23 mouse cellular contexts compared by ENCODE assay signal in genomic region chr17:5484663-5485062, GRCm38 (mm10). TPM values are rescaled to one million over a fixed set of nuclear protein-coding genes. Genes with fewer than 3 reads are reported as not detected.
DNase-seq lines count a peak whose midpoint lies in the region; ATAC-seq and TF ChIP-seq lines count a peak whose summit lies in the region.
"Had no signal": no experiment of that assay in that cellular context is flagged by ENCODE, and none has a peak within 500 bp of the region (broad histone marks: within the 10 kb centered on the region; RNA-seq: fewer than 3 reads in every experiment).

No protein-coding gene starts in this region.

- TF ChIP-seq EP300 in MEL (IDR thresholded peaks at IDR 0.05; ENCODE audit: low read depth in 1 of 2, low read length in 2 of 2): peak; percentile 14 to 50; a peak in 2 of 4 replicates
- TF ChIP-seq EP300 in liver, postnatal 0 days (IDR thresholded peaks at IDR 0.05; ENCODE audit: low read depth): peak; percentile 65

- no peaks in the 10 kb centered on the region for H3K9me3 ChIP-seq in MEL (replicated peaks; ENCODE audit: insufficient read depth, low read length)
- H3K9me3 ChIP-seq in liver, postnatal 0 days (ENCODE audit: low read length): no peaks in the 10 kb centered on the region
- H3K9me3 ChIP-seq in hindbrain, embryonic 14.5 days (ENCODE audit: control insufficient read depth, low read length): no peaks in the 10 kb centered on the region
- H3K9me3 ChIP-seq: embryonic facial prominence, embryonic 10.5 days; forebrain, embryonic 13.5 days; hindbrain, embryonic 13.5 days; limb, embryonic 12.5 days; midbrain, embryonic 13.5 days; neural tube, embryonic 12.5 days had no signal

- no peak for TF ChIP-seq CTCF in MEL (IDR thresholded peaks at IDR 0.05 in 2 of 3, conservative IDR thresholded peaks at IDR 0.05 in 1 of 3; ENCODE audit: control insufficient read depth in 1 of 3, insufficient read depth in 1 of 3, low read depth in 2 of 3, low read length in 3 of 3, poor library complexity in 1 of 3, severe bottlenecking in 1 of 3)
- TF ChIP-seq CTCF in liver, postnatal 0 days (IDR thresholded peaks at IDR 0.05; ENCODE audit: low read depth): no peak

- H3K27me3 ChIP-seq in MEL (ENCODE audit: control insufficient read depth in 1 of 2, insufficient read depth in 2 of 2, low read length in 2 of 2): no peaks in the 10 kb centered on the region
- no peaks in the 10 kb centered on the region for H3K27me3 ChIP-seq in liver, postnatal 0 days (ENCODE audit: insufficient read depth, low read length)
- no peaks in the 10 kb centered on the region for H3K27me3 ChIP-seq in hindbrain, embryonic 14.5 days (ENCODE audit: control insufficient read depth, insufficient read depth, low read length)
- H3K27me3 ChIP-seq: limb, embryonic 12.5 days; midbrain, embryonic 13.5 days; neural tube, embryonic 12.5 days had no signal

- H3K27ac ChIP-seq in MEL (ENCODE audit: control insufficient read depth, low read depth, low read length): peak overlapping the region; percentile 12; the same call in 1 of the 2 replicates
- H3K27ac ChIP-seq in liver, postnatal 0 days (ENCODE audit: low read depth): peak overlapping the region; percentile 57; the same call in 1 of the 2 replicates
- no peak overlapping the region for H3K27ac ChIP-seq in hindbrain, embryonic 14.5 days
- H3K27ac ChIP-seq: embryonic facial prominence, embryonic 10.5 days; forebrain, embryonic 13.5 days; heart, adult 2 months; hindbrain, embryonic 13.5 days; limb, embryonic 12.5 days; macrophage; midbrain, embryonic 13.5 days; neural tube, embryonic 12.5 days had no signal

- no peaks in the 10 kb centered on the region for H3K79me2 ChIP-seq in MEL (ENCODE audit: control insufficient read depth, insufficient read depth, low read length, poor library complexity)

- WGBS in liver, postnatal 0 days (ENCODE audit: insufficient replicate concordance): 85% methylated on average over 1 of the region's 1 CpGs
- WGBS in hindbrain, embryonic 14.5 days: 85% methylated on average over 1 of the region's 1 CpGs

- no peak for TF ChIP-seq RAD21 in MEL (IDR thresholded peaks at IDR 0.05; ENCODE audit: low read depth, low read length)

- H3K9ac ChIP-seq in MEL (ENCODE audit: control insufficient read depth, low read depth, low read length, poor library complexity, severe bottlenecking): no peak overlapping the region
- H3K9ac ChIP-seq in liver, postnatal 0 days (replicated peaks): no peak overlapping the region
- no peak overlapping the region for H3K9ac ChIP-seq in hindbrain, embryonic 14.5 days
- H3K9ac ChIP-seq: forebrain, embryonic 13.5 days; hindbrain, embryonic 13.5 days; limb, embryonic 12.5 days; lung, embryonic 14.5 days; midbrain, embryonic 13.5 days; neural tube, embryonic 12.5 days had no signal

- TF ChIP-seq POLR2A in MEL (IDR thresholded peaks at IDR 0.05; ENCODE audit: control insufficient read depth in 1 of 2, insufficient read depth in 1 of 2, low read depth in 1 of 2, low read length in 2 of 2, poor library complexity in 1 of 2): no peak

- H3K4me3 ChIP-seq in MEL (ENCODE audit: control insufficient read depth in 1 of 2, insufficient read depth in 1 of 2, low read depth in 2 of 2, low read length in 2 of 2): no peak overlapping the region
- H3K4me3 ChIP-seq in liver, postnatal 0 days (ENCODE audit: low read depth, low read length): no peak overlapping the region
- H3K4me3 ChIP-seq in hindbrain, embryonic 14.5 days (replicated peaks; ENCODE audit: low read length): no peak overlapping the region
- H3K4me3 ChIP-seq: embryonic facial prominence, embryonic 10.5 days; forebrain, embryonic 13.5 days; heart, adult 2 months; hindbrain, embryonic 13.5 days; limb, embryonic 12.5 days; midbrain, embryonic 13.5 days; neural tube, embryonic 12.5 days had no signal

- peaks cover 0 to 16% of the 10 kb centered on the region in 2 experiments; a peak in 2 of 4 replicates for H3K36me3 ChIP-seq in MEL (ENCODE audit: control insufficient read depth in 1 of 2, insufficient read depth in 2 of 2, low read length in 2 of 2)
- no peaks in the 10 kb centered on the region for H3K36me3 ChIP-seq in liver, postnatal 0 days (replicated peaks; ENCODE audit: insufficient read depth, low read length)
- H3K36me3 ChIP-seq in hindbrain, embryonic 14.5 days (replicated peaks; ENCODE audit: control insufficient read depth, insufficient read depth): no peaks in the 10 kb centered on the region
- H3K36me3 ChIP-seq: embryonic facial prominence, embryonic 10.5 days; hindbrain, embryonic 13.5 days; limb, embryonic 12.5 days; midbrain, embryonic 13.5 days; neural tube, embryonic 12.5 days had no signal

- ATAC-seq in liver, postnatal 0 days: peak; percentile 94
- no peak for ATAC-seq in hindbrain, embryonic 14.5 days (ENCODE audit: low FRiP score)
- ATAC-seq in CD4-positive, CD25-positive, alpha-beta regulatory T cell, adult 4 months: no peak
- ATAC-seq: forebrain, embryonic 13.5 days; intestine, embryonic 16.5 days; midbrain, embryonic 13.5 days had no signal

- no peak overlapping the region for H3K4me2 ChIP-seq in liver, postnatal 0 days (ENCODE audit: low read depth, low read length)
- H3K4me2 ChIP-seq in hindbrain, embryonic 14.5 days (replicated peaks): no peak overlapping the region
- H3K4me2 ChIP-seq: forebrain, embryonic 13.5 days; hindbrain, embryonic 13.5 days; limb, embryonic 12.5 days; lung, embryonic 14.5 days; midbrain, embryonic 13.5 days; neural tube, embryonic 12.5 days had no signal

- H3K4me1 ChIP-seq in MEL (ENCODE audit: control insufficient read depth in 1 of 2, insufficient read depth in 2 of 2, low read length in 2 of 2): peaks cover 6 to 14% of the 10 kb centered on the region in 2 experiments; a peak in 3 of 4 replicates
- H3K4me1 ChIP-seq in liver, postnatal 0 days (ENCODE audit: insufficient read depth): peaks cover 16% of the 10 kb centered on the region
- no peaks in the 10 kb centered on the region for H3K4me1 ChIP-seq in hindbrain, embryonic 14.5 days (replicated peaks; ENCODE audit: control insufficient read depth, insufficient read depth, low read length)
- H3K4me1 ChIP-seq: embryonic facial prominence, embryonic 10.5 days; forebrain, embryonic 13.5 days; hindbrain, embryonic 13.5 days; limb, embryonic 12.5 days; midbrain, embryonic 13.5 days; neural tube, embryonic 12.5 days had no signal

- DNase-seq in A20 (ENCODE audit: low read depth, low spot score): peak; percentile 11
- DNase-seq in MEL (ENCODE audit: low read depth, low spot score): peak; percentile 82
- DNase-seq in liver: peak; percentile 69
- no peak for DNase-seq in liver, postnatal 0 days
- DNase-seq in kidney, postnatal 14 days: no peak
- no peak for DNase-seq in hindbrain, embryonic 14.5 days (ENCODE audit: low spot score)
- DNase-seq: adrenal gland, postnatal 36 days; cerebellum, adult 18-20 months; cerebellum, postnatal 36 days; gastrocnemius, postnatal 14 days; heart, adult 2 months; heart, postnatal 14 days; lung, embryonic 14.5 days; thymus, postnatal 14 days had no signal

TF ChIP-seq in MEL, 35 proteins besides CTCF, POLR2A, EP300 and RAD21:
- TF ChIP-seq ETS1 (IDR thresholded peaks at IDR 0.05; ENCODE audit: low read depth, low read length) (peak; percentile 29; the same call in 1 of the 2 replicates), MAZ (IDR thresholded peaks at IDR 0.05; ENCODE audit: low read depth, low read length) (no peak), MAFK (IDR thresholded peaks at IDR 0.05; ENCODE audit: borderline replicate concordance, low read depth, low read length) (no peak), RCOR1 (IDR thresholded peaks at IDR 0.05; ENCODE audit: low read depth, low read length) (0 out of 2 replicates have a peak, but pooled peaks have one; percentile 42), TCF12 (IDR thresholded peaks at IDR 0.05; ENCODE audit: low read depth, low read length) (0 out of 2 replicates have a peak, but pooled peaks have one; percentile 5), SMC3 (IDR thresholded peaks at IDR 0.05; ENCODE audit: low read depth, low read length) (no peak), GATA1 (IDR thresholded peaks at IDR 0.05; ENCODE audit: low read depth, low read length) (peak; percentile 53; the same call in 1 of the 2 replicates)
TF ChIP-seq in MEL: peak in this region for 4.

RNA-seq across cellular contexts. Expression of gene Zdhhc14, which starts 7.7 kb away (rescaled TPM):
- 3.0 and 3.4 TPM in 2 replicates for total RNA-seq in MEL (2012; rRNA removed)
- polyA plus RNA-seq in MEL (2012; ENCODE audit: insufficient read depth in 1 of 2, insufficient read length in 2 of 2, low read depth in 1 of 2, low replicate concordance in 2 of 2, missing spikeins in 1 of 2): 1 to 10 TPM in 1 of 2 experiments, not detected in 1; 4.9 TPM
- polyA plus RNA-seq in liver, postnatal 0 days (2015; fragmentation: Nextera tagmentation; extraction: Ambion mirVana): 2.4 and 2.7 TPM in 2 replicates
- polyA plus RNA-seq in hindbrain, embryonic 14.5 days (2014; fragmentation: Nextera tagmentation; extraction: Ambion mirVana): 12.3 and 15.0 TPM in 2 replicates
- polyA plus RNA-seq in CD4-positive, CD25-positive, alpha-beta regulatory T cell, adult 4 months (2017; shearing (Covaris generic)): under 1 TPM in 1 of 2 experiments, not detected in 1; 0.19 TPM

RNA-seq across cellular contexts. Expression of gene Tmem242, which starts 44.6 kb away (rescaled TPM):
- total RNA-seq in MEL (2012; rRNA removed): 27.0 and 28.2 TPM in 2 replicates
- 10 to 100 TPM in 1 of 2 experiments, not detected in 1; 49.2 TPM for polyA plus RNA-seq in MEL (2012; ENCODE audit: insufficient read depth in 1 of 2, insufficient read length in 2 of 2, low read depth in 1 of 2, low replicate concordance in 2 of 2, missing spikeins in 1 of 2)
- polyA plus RNA-seq in liver, postnatal 0 days (2015; fragmentation: Nextera tagmentation; extraction: Ambion mirVana): 45.5 and 45.6 TPM in 2 replicates
- polyA plus RNA-seq in hindbrain, embryonic 14.5 days (2014; fragmentation: Nextera tagmentation; extraction: Ambion mirVana): 105 and 111 TPM in 2 replicates
- polyA plus RNA-seq in CD4-positive, CD25-positive, alpha-beta regulatory T cell, adult 4 months (2017; shearing (Covaris generic)): 10 to 100 TPM; 44.8 to 56.7 TPM

Comparison
In these comparisons a context has a peak if more than half of its experiments do, and no peak if none do; other contexts are left out.
1. DNase-seq: peak in A20 (single experiment), MEL (single experiment) and liver (single experiment); none in liver, postnatal 0 days (single experiment), kidney, postnatal 14 days (single experiment) and hindbrain, embryonic 14.5 days (single experiment).